Mouse (Mus musculus): ENCODE results near the gene Asah2. TPM values are rescaled to one million over a fixed set of nuclear protein-coding genes. Genes with fewer than 3 reads are reported as not detected.

Asah2 gene
- polyA plus RNA-seq, 1 experiment from 2014 or later = 1.3 TPM

- ATAC-seq (ENCODE audit: insufficient number of reproducible peaks, insufficient read depth, low FRiP score, low TSS enrichment, low read depth) = no peak
- no peak overlapping the region for H3K4me2 ChIP-seq
- peaks cover 10% of the 10 kb centered on the region; the same call in 1 of the 2 replicates for H3K36me3 ChIP-seq
- no peak overlapping the region for H3K27ac ChIP-seq
- no peaks in the 10 kb centered on the region for H3K9me3 ChIP-seq
- H3K4me3 ChIP-seq (replicated peaks) = no peak overlapping the region
- no peaks in the 10 kb centered on the region for H3K27me3 ChIP-seq
- WGBS = 77% methylated on average over 10 of the region's 10 CpGs
- H3K9ac ChIP-seq (replicated peaks) = no peak overlapping the region
- H3K4me1 ChIP-seq (replicated peaks) = peaks cover 6% of the 10 kb centered on the region; the same call in 1 of the 2 replicates
Observed at GRCm38 (mm10) chr19:32127180-32127850, 19.3 kb upstream of the Asah2 start.

GRCm38 (mm10) chr19:32124155-32124554, 16.1 kb upstream of the Asah2 start:
- no peak overlapping the region for H3K9ac ChIP-seq (replicated peaks)
- no peak for ATAC-seq (ENCODE audit: insufficient number of reproducible peaks, insufficient read depth, low FRiP score, low TSS enrichment, low read depth)

GRCm38 (mm10) chr19:32123196-32123595, 15.2 kb upstream of the Asah2 start:
- H3K36me3 ChIP-seq = peaks cover 6% of the 10 kb centered on the region; the same call in 1 of the 2 replicates
- H3K9me3 ChIP-seq = no peaks in the 10 kb centered on the region
- H3K27me3 ChIP-seq = no peaks in the 10 kb centered on the region
- no peak overlapping the region for H3K27ac ChIP-seq
- no peak overlapping the region for H3K9ac ChIP-seq (replicated peaks)
- peaks cover 5% of the 10 kb centered on the region for H3K4me1 ChIP-seq (replicated peaks)
- no peak for ATAC-seq (ENCODE audit: insufficient number of reproducible peaks, insufficient read depth, low FRiP score, low TSS enrichment, low read depth)
- no peak overlapping the region for H3K4me2 ChIP-seq
- 73% methylated on average over 5 of the region's 5 CpGs for WGBS
- H3K4me3 ChIP-seq (replicated peaks) = no peak overlapping the region

More at GRCm38 (mm10) chr19:32124155-32124554, 16.1 kb upstream of the Asah2 start:
- Histone ChIP-seq H3K9me3 (no peaks in the 10 kb centered on the region), H3K27me3 (no peaks in the 10 kb centered on the region), H3K36me3 (peaks cover 10% of the 10 kb centered on the region; the same call in 1 of the 2 replicates), H3K4me2 (no peak overlapping the region), H3K27ac (no peak overlapping the region), H3K4me3 (replicated peaks) (no peak overlapping the region), H3K4me1 (replicated peaks) (peaks cover 5% of the 10 kb centered on the region)
- 82% methylated on average over 9 of the region's 9 CpGs for WGBS

- Histone ChIP-seq H3K36me3 (peaks cover 6% of the 10 kb centered on the region; the same call in 1 of the 2 replicates), H3K4me1 (replicated peaks) (peaks cover 5% of the 10 kb centered on the region)
- 48% methylated on average over 1 of the region's 1 CpGs for WGBS
Observed at GRCm38 (mm10) chr19:32120798-32121197, 12.8 kb upstream of the Asah2 start.

GRCm38 (mm10) chr19:32119666-32120065, 11.7 kb upstream of the Asah2 start:
- 87% methylated on average over 2 of the region's 2 CpGs for WGBS
- H3K9ac ChIP-seq (replicated peaks) = no peak overlapping the region
- no peak overlapping the region for H3K4me2 ChIP-seq
- no peaks in the 10 kb centered on the region for H3K9me3 ChIP-seq
- no peak overlapping the region for H3K27ac ChIP-seq
- peaks cover 5% of the 10 kb centered on the region for H3K4me1 ChIP-seq (replicated peaks)
- no peak overlapping the region for H3K4me3 ChIP-seq (replicated peaks)
- peaks cover 6% of the 10 kb centered on the region; the same call in 1 of the 2 replicates for H3K36me3 ChIP-seq
- ATAC-seq (ENCODE audit: insufficient number of reproducible peaks, insufficient read depth, low FRiP score, low TSS enrichment, low read depth) = no peak
- H3K27me3 ChIP-seq = no peaks in the 10 kb centered on the region

More at GRCm38 (mm10) chr19:32120798-32121197, 12.8 kb upstream of the Asah2 start:
- ATAC-seq (ENCODE audit: insufficient number of reproducible peaks, insufficient read depth, low FRiP score, low TSS enrichment, low read depth) = no peak
- Histone ChIP-seq H3K4me2 (no peak overlapping the region), H3K4me3 (replicated peaks) (no peak overlapping the region), H3K9me3 (no peaks in the 10 kb centered on the region), H3K27ac (no peak overlapping the region), H3K27me3 (no peaks in the 10 kb centered on the region), H3K9ac (replicated peaks) (no peak overlapping the region)

- Histone ChIP-seq H3K9me3 (no peaks in the 10 kb centered on the region), H3K4me1 (replicated peaks) (peaks cover 5% of the 10 kb centered on the region), H3K36me3 (no peaks in the 10 kb centered on the region), H3K4me2 (no peak overlapping the region), H3K27ac (no peak overlapping the region), H3K27me3 (no peaks in the 10 kb centered on the region), H3K9ac (replicated peaks) (no peak overlapping the region), H3K4me3 (replicated peaks) (no peak overlapping the region)
- 83% methylated on average over 3 of the region's 3 CpGs for WGBS
- no peak for ATAC-seq (ENCODE audit: insufficient number of reproducible peaks, insufficient read depth, low FRiP score, low TSS enrichment, low read depth)
Observed at GRCm38 (mm10) chr19:32118496-32118895, 10.5 kb upstream of the Asah2 start.

- peaks cover 5% of the 10 kb centered on the region for H3K4me1 ChIP-seq (replicated peaks)
- no peaks in the 10 kb centered on the region for H3K27me3 ChIP-seq
- WGBS = 83% methylated on average over 6 of the region's 6 CpGs
Observed at GRCm38 (mm10) chr19:32117484-32118018, 9.5 kb upstream of the Asah2 start.

GRCm38 (mm10) chr19:32111866-32112790, 4.1 kb upstream of the Asah2 start:
- no peaks in the 10 kb centered on the region for H3K27me3 ChIP-seq
- H3K4me3 ChIP-seq (replicated peaks) = no peak overlapping the region
- no peaks in the 10 kb centered on the region for H3K9me3 ChIP-seq
- no peak overlapping the region for H3K9ac ChIP-seq (replicated peaks)
- 82% methylated on average over 8 of the region's 8 CpGs for WGBS
- H3K27ac ChIP-seq = no peak overlapping the region
- ATAC-seq (ENCODE audit: insufficient number of reproducible peaks, insufficient read depth, low FRiP score, low TSS enrichment, low read depth) = no peak
- H3K36me3 ChIP-seq = no peaks in the 10 kb centered on the region
- H3K4me1 ChIP-seq (replicated peaks) = peaks cover 7% of the 10 kb centered on the region; the same call in 1 of the 2 replicates
- no peak overlapping the region for H3K4me2 ChIP-seq

More at GRCm38 (mm10) chr19:32117484-32118018, 9.5 kb upstream of the Asah2 start:
- Histone ChIP-seq H3K27ac (no peak overlapping the region), H3K4me2 (no peak overlapping the region), H3K9ac (replicated peaks) (no peak overlapping the region), H3K36me3 (no peaks in the 10 kb centered on the region), H3K4me3 (replicated peaks) (no peak overlapping the region), H3K9me3 (no peaks in the 10 kb centered on the region)
- ATAC-seq (ENCODE audit: insufficient number of reproducible peaks, insufficient read depth, low FRiP score, low TSS enrichment, low read depth) = no peak

GRCm38 (mm10) chr19:32106750-32107149, 1.3 kb downstream of the Asah2 start:
- no peak for ATAC-seq (ENCODE audit: insufficient number of reproducible peaks, insufficient read depth, low FRiP score, low TSS enrichment, low read depth)
- 93% methylated on average over 2 of the region's 2 CpGs for WGBS
- Histone ChIP-seq H3K27ac (no peak overlapping the region), H3K4me1 (replicated peaks) (peaks cover 14% of the 10 kb centered on the region), H3K4me3 (replicated peaks) (0 out of 2 replicates have a peak overlapping the region, but pooled peaks have one; percentile 68), H3K27me3 (peaks cover 8% of the 10 kb centered on the region; the same call in 1 of the 2 replicates), H3K4me2 (peak overlapping the region; percentile 60), H3K9ac (replicated peaks) (no peak overlapping the region), H3K36me3 (no peaks in the 10 kb centered on the region), H3K9me3 (no peaks in the 10 kb centered on the region)

- Histone ChIP-seq H3K27me3 (peaks cover 8% of the 10 kb centered on the region; the same call in 1 of the 2 replicates), H3K9me3 (no peaks in the 10 kb centered on the region), H3K9ac (replicated peaks) (no peak overlapping the region), H3K4me1 (replicated peaks) (peaks cover 9% of the 10 kb centered on the region), H3K27ac (no peak overlapping the region), H3K4me2 (no peak overlapping the region), H3K36me3 (no peaks in the 10 kb centered on the region), H3K4me3 (replicated peaks) (no peak overlapping the region)
- 47% methylated on average over 4 of the region's 4 CpGs for WGBS
- no peak for ATAC-seq (ENCODE audit: insufficient number of reproducible peaks, insufficient read depth, low FRiP score, low TSS enrichment, low read depth)
Observed at GRCm38 (mm10) chr19:32104217-32104616, 3.8 kb downstream of the Asah2 start.

- H3K4me2 ChIP-seq = peak overlapping the region; percentile 44
- no peak overlapping the region for H3K4me3 ChIP-seq (replicated peaks)
- H3K9ac ChIP-seq (replicated peaks) = no peak overlapping the region
- H3K4me1 ChIP-seq (replicated peaks) = peaks cover 9% of the 10 kb centered on the region
- H3K27ac ChIP-seq = no peak overlapping the region
- H3K9me3 ChIP-seq = no peaks in the 10 kb centered on the region
- no peak for ATAC-seq (ENCODE audit: insufficient number of reproducible peaks, insufficient read depth, low FRiP score, low TSS enrichment, low read depth)
- no peaks in the 10 kb centered on the region for H3K36me3 ChIP-seq
- WGBS = 12% methylated on average over 9 of the region's 9 CpGs
- peaks cover 8% of the 10 kb centered on the region; the same call in 1 of the 2 replicates for H3K27me3 ChIP-seq
Observed at GRCm38 (mm10) chr19:32102976-32103300, 5.1 kb downstream of the Asah2 start.
